Mouse (Mus musculus) kidney, adult 2 months (tissue): ENCODE measurements around the gene Ccdc6.

Experiments
- CTCF ChIP-seq: fragments of 200-500 bp; conservative IDR thresholded peaks from 2 replicates; pipeline ENCODE4 v1.5.1; 2011; ENCODE audit warnings: low read depth, mild to moderate bottlenecking, control low read depth, low read length, moderate library complexity, mixed read lengths; ENCODE audit not compliant: insufficient read depth, insufficient read length
- POLR2A ChIP-seq: fragments of 200-500 bp; IDR thresholded peaks from one replicate; pipeline ENCODE4 v1.6.1; 2011; ENCODE audit warnings: low read depth, low read length, control low read depth

DNA sequence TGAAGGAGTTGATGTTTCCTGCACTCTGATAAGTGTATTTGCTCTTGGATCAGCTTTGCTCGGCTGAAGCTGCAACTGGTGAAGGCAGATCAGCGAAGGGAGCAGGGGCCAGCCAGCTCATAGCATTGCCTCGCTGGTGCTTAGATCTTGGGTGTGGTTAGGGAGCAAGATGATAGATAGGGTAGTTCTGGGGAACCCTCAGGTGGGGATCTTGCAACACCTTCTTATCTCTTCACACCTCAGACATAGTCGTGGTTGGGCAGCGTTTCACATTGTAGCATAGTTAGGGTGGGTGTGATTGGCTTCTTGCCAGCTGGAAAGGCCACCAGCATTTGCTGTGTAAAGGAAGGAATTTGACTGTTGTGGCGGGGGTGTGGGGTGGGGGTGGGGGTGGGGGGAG lies 36.3 kb downstream of the Ccdc6 start:
- TF ChIP-seq CTCF (no peak), POLR2A (no peak)
